Mouse (Mus musculus): Measurements from ENCODE around the gene Hes2.

- TF ChIP-seq CTCF (IDR thresholded peaks at IDR 0.05; ENCODE audit: low read depth) (no peak), EP300 (IDR thresholded peaks at IDR 0.05; ENCODE audit: low read depth) (no peak)
These were observed 21.8 kb upstream of the Hes2 start for GRCm38 (mm10) chr4:152136876-152137250.

All from liver, postnatal 0 days (tissue).